Mouse (Mus musculus): ENCODE data around the gene Slc30a3.
"Not testable (repeated sequence)": the region's sequence is repeated elsewhere in the genome, so short reads cannot be mapped to it uniquely, and the experiment has no call there.

Gene Slc30a3

GRCm38 (mm10) chr5:31093151-31094041, 14.6 kb downstream of the Slc30a3 start:
- no peak for DNase-seq (ENCODE audit: low spot score)

DNA sequence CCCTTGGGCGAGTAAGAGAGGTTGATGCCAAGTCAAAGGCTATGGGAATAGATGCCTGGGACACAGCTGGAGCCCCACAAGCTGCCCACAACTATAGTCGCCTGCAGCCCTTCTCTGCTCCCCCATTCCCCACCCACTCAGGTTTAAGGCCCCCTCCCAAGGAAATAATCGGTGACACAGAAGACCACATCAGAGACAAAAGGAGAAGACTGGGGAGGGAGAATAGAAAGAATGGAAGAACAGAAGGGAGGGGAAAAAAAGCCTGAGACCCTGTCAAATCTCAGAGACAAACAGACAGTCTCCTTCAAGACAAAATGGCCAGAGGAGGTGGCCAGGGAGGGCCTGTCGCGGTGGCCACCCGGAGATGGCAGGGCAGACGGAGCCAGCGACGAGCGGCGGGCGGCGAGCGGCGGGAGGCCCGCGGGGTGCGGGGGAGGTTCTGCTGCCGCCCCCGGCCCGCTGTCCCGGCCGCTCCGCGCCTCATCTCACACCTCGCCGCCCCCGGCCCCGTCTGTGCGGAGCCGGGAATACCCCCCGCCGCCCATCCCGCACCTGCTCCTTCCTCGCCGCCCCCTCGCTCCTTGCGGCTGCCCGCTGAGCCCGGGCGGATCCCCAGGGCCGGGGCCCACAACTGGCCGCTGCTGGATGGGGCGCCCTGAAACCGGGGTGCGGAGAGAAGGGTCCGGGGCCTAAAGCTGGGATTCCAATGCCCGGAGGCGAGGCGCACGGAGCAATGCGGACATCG, 15.6 kb downstream of the Slc30a3 start:
- no peak for DNase-seq (ENCODE audit: low spot score)

DNA sequence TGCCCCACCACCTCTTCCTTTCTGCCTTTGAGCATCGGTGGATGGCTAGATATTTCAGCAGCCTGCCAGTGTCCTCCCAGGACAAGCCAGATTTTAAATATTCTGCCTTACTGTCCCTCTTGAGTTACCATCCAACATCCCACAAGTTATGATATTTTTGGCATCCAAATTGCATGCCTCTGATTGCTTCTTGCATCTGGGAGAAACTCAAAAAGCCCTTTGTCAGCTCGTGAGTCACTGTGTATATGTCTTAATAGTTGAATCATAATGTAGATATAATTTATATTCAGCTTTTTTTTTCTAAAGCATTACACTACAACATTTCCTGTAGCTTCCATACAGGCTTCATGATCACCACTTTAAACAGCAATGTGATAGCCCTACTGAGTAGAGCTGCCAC, 20.9 kb downstream of the Slc30a3 start:
- DNase-seq (ENCODE audit: low spot score) = no peak

DNA sequence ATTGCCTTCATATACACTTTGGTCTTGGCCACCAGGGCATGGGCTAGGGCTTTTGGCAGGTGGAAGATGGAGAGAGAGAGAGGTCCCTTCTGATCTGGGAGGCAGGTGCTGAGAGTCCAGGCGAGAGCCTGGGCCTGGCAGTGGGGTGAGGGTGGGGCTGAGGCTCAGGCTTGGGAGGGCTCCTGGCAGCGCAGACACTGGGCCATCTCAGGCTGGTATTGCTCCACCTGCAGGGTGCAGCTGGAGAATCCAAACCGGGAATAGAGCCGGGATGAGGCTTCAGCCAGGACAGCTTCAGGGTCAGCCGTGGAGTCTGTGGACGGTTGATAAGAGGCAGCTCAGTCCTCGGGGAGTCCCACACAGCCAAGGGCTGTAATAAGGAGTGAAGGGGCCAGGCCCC, 21.4 kb downstream of the Slc30a3 start:
- no peak for DNase-seq (ENCODE audit: low spot score)

DNA sequence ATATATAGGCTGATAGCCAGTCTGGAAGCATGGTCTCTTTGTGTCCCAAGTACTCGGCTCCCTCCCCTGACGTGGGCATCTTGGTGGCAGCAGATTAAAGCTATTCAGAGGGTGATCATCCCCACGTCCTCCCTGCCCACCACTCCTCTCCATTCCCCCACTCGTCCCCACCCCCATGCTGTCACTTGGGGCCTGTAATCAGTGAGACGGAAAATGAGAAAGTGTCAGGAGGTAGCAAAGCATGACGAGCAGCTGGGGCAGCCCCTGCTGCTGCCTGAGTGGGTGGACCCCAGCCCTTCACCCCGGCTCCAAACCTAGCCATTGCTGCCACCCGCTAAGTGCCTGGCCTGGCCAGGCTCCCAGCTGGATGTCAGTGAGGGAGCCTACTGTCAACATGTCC, 24.1 kb downstream of the Slc30a3 start:
- DNase-seq (ENCODE audit: low spot score) = no peak

DNA sequence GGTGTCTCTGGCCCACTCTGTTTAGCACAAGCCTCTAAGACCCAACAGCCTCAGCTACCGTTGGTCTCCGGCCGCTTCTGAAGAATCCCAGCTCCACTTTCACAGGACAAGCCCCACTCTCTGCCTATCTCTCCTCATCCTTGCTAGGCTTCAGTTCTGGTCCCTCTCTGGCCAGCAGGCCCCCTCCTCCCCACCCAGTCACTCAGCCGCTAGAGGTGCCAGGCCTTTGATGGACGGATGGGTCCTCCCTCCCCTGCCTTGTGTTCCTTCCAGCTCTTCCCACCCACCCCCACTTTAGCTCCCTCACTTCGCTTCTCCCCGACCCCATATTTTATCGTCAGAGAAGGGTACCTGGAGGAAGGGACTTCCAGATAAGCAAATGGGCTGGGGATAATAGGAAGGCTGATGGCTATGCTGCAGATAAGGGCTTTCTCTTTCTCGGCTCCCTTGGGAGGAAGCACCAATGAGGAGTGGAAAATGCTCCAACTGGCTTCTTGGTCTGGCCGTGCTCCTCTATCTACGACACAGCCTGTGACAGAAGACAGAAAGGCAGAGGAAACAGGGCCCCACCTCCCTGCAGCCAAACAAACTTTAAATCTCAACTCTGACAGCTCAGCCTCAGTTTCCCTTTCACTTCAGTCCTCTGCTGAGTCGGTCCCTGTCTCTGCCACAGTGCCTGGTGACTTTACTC, 25.0 kb downstream of the Slc30a3 start:
- DNase-seq (ENCODE audit: low spot score) = peak; percentile 49

- DNase-seq (ENCODE audit: low spot score) = peak; percentile 57
Observed at GRCm38 (mm10) chr5:31082355-31082754, 25.7 kb downstream of the Slc30a3 start.

GRCm38 (mm10) chr5:31081386-31081785, 26.7 kb downstream of the Slc30a3 start:
- peak; percentile 22 for DNase-seq (ENCODE audit: low spot score)

- no peak for DNase-seq (ENCODE audit: low spot score)
Observed at GRCm38 (mm10) chr5:31080795-31081164, 27.3 kb downstream of the Slc30a3 start.

GRCm38 (mm10) chr5:31080059-31080794, 27.8 kb downstream of the Slc30a3 start:
- DNase-seq (ENCODE audit: low spot score) = peak; percentile 45

- DNase-seq (ENCODE audit: low spot score) = no peak
Observed at GRCm38 (mm10) chr5:31076346-31076745, 31.7 kb downstream of the Slc30a3 start.

- no peak for DNase-seq (ENCODE audit: low spot score)
Observed at GRCm38 (mm10) chr5:31073176-31073575, 34.9 kb downstream of the Slc30a3 start.

- no peak for DNase-seq (ENCODE audit: low spot score)
Observed at GRCm38 (mm10) chr5:31071821-31072220, 36.2 kb downstream of the Slc30a3 start.

DNA sequence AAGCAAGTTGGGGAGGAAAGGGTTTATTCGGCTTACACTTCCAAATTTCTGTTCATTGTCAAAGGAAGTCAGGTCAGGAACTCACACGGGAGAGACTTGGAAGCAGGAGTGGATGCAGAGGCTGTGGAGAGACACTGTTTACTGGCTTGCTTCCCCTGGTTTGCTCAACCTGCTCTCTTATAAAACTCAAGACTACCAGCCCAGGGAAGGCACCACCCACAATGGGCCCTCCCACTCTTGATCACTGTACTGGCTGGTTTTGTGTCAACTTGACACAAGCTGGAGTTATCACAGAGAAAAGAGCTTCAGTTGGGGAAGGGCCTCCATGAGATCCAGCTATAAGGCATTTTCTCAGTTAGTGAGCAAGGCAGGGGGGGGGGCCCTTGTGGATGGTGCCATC, 37.0 kb downstream of the Slc30a3 start:
- DNase-seq (ENCODE audit: low spot score) = no peak

DNA sequence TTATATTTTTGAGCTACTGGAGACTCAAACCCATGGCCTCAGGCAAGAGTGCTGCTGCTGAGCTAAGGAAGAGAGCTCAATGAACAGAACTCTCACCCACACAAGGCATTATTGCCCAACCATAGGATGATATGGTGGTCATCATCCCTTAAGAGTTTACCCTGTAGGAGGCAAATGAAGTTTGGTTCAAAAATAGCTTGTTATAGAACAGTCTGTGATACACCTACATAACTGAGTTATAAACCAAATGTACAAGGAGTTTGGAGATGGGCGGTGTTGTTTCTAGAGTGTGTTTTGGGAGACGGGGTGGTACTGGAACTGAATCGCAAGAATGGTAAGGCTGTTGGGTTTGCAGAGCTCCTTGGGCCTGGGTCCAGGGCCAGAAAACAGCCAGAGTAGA, 38.2 kb downstream of the Slc30a3 start:
- no peak for DNase-seq (ENCODE audit: low spot score)

DNA sequence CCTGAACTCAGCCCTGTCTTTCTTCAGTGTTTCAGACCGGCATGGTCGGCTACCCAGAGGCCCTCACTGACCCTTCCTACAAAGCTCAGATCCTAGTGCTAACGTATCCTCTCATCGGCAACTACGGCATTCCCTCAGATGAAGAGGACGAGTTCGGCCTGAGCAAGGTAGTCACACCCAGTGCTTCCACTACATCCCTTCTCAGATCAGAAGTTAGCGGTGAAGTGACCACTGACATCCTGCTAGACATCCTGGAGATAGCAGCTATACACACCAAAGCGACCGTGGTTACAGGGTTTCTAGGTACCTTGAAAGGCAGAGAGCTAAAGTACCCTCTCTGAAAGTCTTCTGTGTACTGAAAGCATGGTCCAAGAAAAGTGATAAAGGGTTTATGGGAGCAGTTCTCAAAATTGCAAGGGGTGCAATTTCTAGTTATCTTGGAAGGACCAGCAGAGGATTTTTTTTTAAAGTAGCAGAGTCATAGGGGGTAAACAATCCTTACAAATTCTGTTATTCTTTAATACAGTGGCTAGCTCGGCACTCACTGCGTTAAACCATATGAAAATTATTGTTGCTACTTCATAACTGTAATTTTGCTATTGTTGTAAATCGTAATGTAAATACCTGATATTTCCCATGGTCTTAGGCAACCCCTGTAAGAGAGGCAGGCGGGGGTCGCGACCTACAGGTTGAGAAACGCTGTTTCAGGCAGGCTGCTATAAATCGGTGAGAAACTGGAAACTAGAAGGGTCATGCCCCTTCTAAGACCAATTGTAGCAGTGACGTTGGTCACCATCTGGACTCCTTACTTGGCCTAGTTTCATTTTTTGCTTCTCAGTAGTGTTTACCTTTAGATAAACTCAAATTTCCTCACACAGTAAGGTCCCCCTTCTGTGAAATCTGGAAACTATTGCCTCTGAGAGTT, 52.6 kb downstream of the Slc30a3 start:
- DNase-seq (ENCODE audit: low spot score) = no peak

GRCm38 (mm10) chr5:31054261-31055215, 53.5 kb downstream of the Slc30a3 start, which contains the start of gene Cad:
TSS of gene Cad (plus strand) at chr5:31054780.
- peak; percentile 96 for DNase-seq (ENCODE audit: low spot score)

DNA sequence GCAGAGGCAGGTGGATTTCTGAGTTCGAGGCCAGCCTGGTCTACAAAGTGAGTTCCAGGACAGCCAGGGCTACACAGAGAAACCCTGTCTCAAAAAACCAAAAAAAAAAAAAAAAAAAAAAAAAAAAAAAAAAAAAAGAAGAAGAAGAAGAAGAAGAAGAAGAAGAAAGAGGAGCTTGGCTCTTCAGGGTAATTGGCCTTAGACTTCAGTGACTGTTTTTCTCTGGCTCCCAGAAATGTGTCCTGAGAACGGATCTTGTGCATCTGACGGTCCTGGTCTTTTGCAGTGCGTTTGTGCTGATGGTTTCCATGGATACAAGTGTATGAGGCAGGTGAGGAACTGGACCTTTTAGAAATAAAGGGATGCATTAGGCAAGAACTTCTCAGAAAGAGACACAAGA, 54.3 kb downstream of the Slc30a3 start:
- not testable (repeated sequence) for DNase-seq (ENCODE audit: low spot score)

- no peak for DNase-seq (ENCODE audit: low spot score)
Observed at GRCm38 (mm10) chr5:31050427-31050826, 57.6 kb downstream of the Slc30a3 start.
